Mouse (Mus musculus) liver, embryonic 14.5 days (tissue): ENCODE measurements around the gene Helz2.

Experiments used
- CTCF ChIP-seq: IDR thresholded peaks from 2 replicates; pipeline ENCODE4 v1.5.1; 2016; ENCODE audit warnings: antibody characterized with exemption, low read depth, control low read depth
- EP300 ChIP-seq: IDR thresholded peaks from 2 replicates; pipeline ENCODE4 v1.6.1; 2016; ENCODE audit warnings: antibody characterized with exemption, low read depth

GRCm38 (mm10) chr2:181286629-181287337, 45.0 kb upstream of the Helz2 start:
- TF ChIP-seq CTCF (no peak), EP300 (no peak)
